Mouse (Mus musculus) 3T3-L1 (cell line): ENCODE measurements around the gene Eid1.

Experiments used
- DNase-seq: peaks from one replicate; pipeline ENCODE4 v3.0.0-alpha.2; 2015; ENCODE audit warnings: low read depth, low spot score

Eid1 gene

GRCm38 (mm10) chr2:125672957-125673631 lies at the start of gene Eid1:
TSS of gene Eid1 (plus strand) at chr2:125673095.
- DNase-seq, result peak; percentile 80

- DNase-seq, result no peak
Measured at GRCm38 (mm10) chr2:125623211-125623610, 49.7 kb upstream of the Eid1 start.

- peak; percentile 63 for DNase-seq
Measured at GRCm38 (mm10) chr2:125624127-125624685, 48.7 kb upstream of the Eid1 start.

- DNase-seq, result peak; percentile 98
Measured at GRCm38 (mm10) chr2:125624837-125625351, 48.0 kb upstream of the Eid1 start, which contains the start of gene Cep152. TSS of gene Cep152 (minus strand) at chr2:125625113.

GRCm38 (mm10) chr2:125626536-125626935 lies 46.4 kb upstream of the Eid1 start:
- DNase-seq, result no peak

- DNase-seq, result no peak
Measured at GRCm38 (mm10) chr2:125628487-125628886, 44.4 kb upstream of the Eid1 start.

GRCm38 (mm10) chr2:125630010-125630409 lies 42.9 kb upstream of the Eid1 start:
- no peak for DNase-seq

- DNase-seq, result no peak
Measured at GRCm38 (mm10) chr2:125637331-125637730, 35.6 kb upstream of the Eid1 start.

GRCm38 (mm10) chr2:125644912-125645311 lies 28.0 kb upstream of the Eid1 start:
- no peak for DNase-seq

- no peak for DNase-seq
Measured at GRCm38 (mm10) chr2:125650038-125650437, 22.9 kb upstream of the Eid1 start.

GRCm38 (mm10) chr2:125650742-125651352 lies 22.0 kb upstream of the Eid1 start:
- no peak for DNase-seq

GRCm38 (mm10) chr2:125651563-125651962 lies 21.3 kb upstream of the Eid1 start:
- DNase-seq, result no peak

GRCm38 (mm10) chr2:125653286-125653685 lies 19.6 kb upstream of the Eid1 start:
- DNase-seq, result no peak

- no peak for DNase-seq
Measured at GRCm38 (mm10) chr2:125655391-125655790, 17.5 kb upstream of the Eid1 start.

- DNase-seq, result peak; percentile 89
Measured at GRCm38 (mm10) chr2:125659823-125660536, 12.9 kb upstream of the Eid1 start.

GRCm38 (mm10) chr2:125660537-125661130 lies 12.3 kb upstream of the Eid1 start:
- DNase-seq, result no peak

GRCm38 (mm10) chr2:125661156-125661555 lies 11.7 kb upstream of the Eid1 start:
- DNase-seq, result no peak

- no peak for DNase-seq
Measured at GRCm38 (mm10) chr2:125662517-125662916, 10.4 kb upstream of the Eid1 start.

GRCm38 (mm10) chr2:125665213-125665612 lies 7.7 kb upstream of the Eid1 start:
- DNase-seq, result peak; percentile 42

- DNase-seq, result no peak
Measured at GRCm38 (mm10) chr2:125665909-125666308, 7.0 kb upstream of the Eid1 start.

GRCm38 (mm10) chr2:125666668-125667067 lies 6.2 kb upstream of the Eid1 start:
- peak; percentile 32 for DNase-seq

- peak; percentile 94 for DNase-seq
Measured at GRCm38 (mm10) chr2:125667184-125667583, 5.7 kb upstream of the Eid1 start.
